Mouse (Mus musculus): ENCODE data around the gene Ccnt1. TPM values are rescaled to one million over a fixed set of nuclear protein-coding genes. Genes with fewer than 3 reads are reported as not detected.

The Ccnt1 gene
- polyA plus RNA-seq, 1 experiment from 2014 or later: 56.0 TPM

DNA sequence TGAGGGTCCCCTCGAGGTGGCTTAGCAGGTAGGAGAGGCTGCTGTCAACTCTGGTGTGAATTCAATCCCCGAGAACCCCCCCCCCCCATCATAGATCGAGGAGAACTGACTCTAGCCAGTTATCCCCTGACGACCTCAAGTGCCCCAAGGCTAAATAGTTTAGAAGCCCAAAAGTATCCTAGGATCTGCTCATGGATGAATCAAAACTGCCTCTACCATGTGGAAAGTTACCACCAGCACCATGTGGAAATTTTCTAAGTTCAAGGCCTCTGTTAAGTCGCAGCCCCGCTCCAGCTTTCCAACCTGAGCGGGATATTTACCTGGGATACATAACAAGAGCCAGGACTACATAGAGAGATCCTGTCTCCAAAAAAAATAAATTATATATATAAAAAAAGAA lies 1.5 kb downstream of the Ccnt1 start:
- DNase-seq (ENCODE audit: low spot score) (no peak), ATAC-seq (replicated peaks; ENCODE audit: low FRiP score) (no peak)
- Histone ChIP-seq H3K9me3 (ENCODE audit: control insufficient read depth, low read length) (no peaks in the 10 kb centered on the region), H3K4me2 (peak overlapping the region; percentile 75), H3K4me1 (replicated peaks; ENCODE audit: control insufficient read depth, insufficient read depth, low read length) (peaks cover 17% of the 10 kb centered on the region), H3K4me3 (ENCODE audit: low read depth, low read length) (peak overlapping the region; percentile 81), H3K27me3 (replicated peaks; ENCODE audit: control insufficient read depth, insufficient read depth, low read length) (no peaks in the 10 kb centered on the region), H3K36me3 (ENCODE audit: control insufficient read depth, insufficient read depth, low read length) (peaks cover 2% of the 10 kb centered on the region; the same call in 1 of the 2 replicates), H3K9ac (ENCODE audit: low read depth, low read length) (peak overlapping the region; percentile 90), H3K27ac (ENCODE audit: low read depth, low read length) (0 out of 2 replicates have a peak overlapping the region, but pooled peaks have one; percentile 94)
- WGBS: 64% methylated on average over 7 of the region's 7 CpGs

DNA sequence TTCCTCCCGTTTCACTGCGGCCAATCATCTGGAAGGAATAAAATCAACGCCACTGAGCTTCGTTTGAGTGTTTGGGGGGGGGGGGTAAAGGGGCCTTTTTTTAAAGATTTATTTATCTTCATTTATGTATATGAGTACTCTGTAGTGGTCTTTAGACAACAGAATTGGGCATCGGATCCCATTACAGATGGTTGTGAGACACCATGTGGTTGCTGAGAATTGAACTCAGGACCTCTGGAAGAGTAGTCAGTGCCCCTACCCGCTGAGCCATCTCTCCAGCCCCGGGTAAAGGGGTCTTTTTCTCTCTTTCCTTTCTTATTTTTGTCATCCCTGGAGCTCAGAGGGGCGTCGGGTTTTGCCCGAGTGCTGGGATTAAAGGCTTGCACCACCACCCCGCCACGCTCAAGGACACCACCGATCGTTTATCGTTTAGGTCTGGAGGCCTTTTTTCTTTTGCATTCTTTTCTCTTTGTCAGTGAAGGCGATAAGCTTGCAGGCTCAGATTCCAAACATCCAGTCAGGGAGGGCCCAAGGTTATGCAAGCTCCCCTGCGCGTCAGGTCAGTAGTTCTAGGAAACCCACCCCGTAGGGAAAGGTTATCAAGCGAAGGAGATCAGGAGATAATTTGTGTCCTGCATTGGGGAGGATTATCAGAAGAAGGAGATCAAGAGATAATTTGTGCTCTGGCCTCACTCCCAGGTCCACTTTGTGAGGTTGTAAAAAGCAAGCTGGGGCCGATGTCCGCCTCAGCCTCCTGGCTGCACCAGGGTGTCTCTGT lies 2.3 kb downstream of the Ccnt1 start:
- H3K9ac ChIP-seq (ENCODE audit: low read depth, low read length): peak overlapping the region; percentile 90
- H3K27me3 ChIP-seq (replicated peaks; ENCODE audit: control insufficient read depth, insufficient read depth, low read length): no peaks in the 10 kb centered on the region
- peak overlapping the region; percentile 81 for H3K4me3 ChIP-seq (ENCODE audit: low read depth, low read length)
- 6% methylated on average over 22 of the region's 22 CpGs for WGBS
- DNase-seq (ENCODE audit: low spot score) (no peak), ATAC-seq (replicated peaks; ENCODE audit: low FRiP score) (no peak)
- no peaks in the 10 kb centered on the region for H3K9me3 ChIP-seq (ENCODE audit: control insufficient read depth, low read length)
- H3K4me2 ChIP-seq: peak overlapping the region; percentile 75
- peak overlapping the region; percentile 94 for H3K27ac ChIP-seq (ENCODE audit: low read depth, low read length)
- peaks cover 17% of the 10 kb centered on the region for H3K4me1 ChIP-seq (replicated peaks; ENCODE audit: control insufficient read depth, insufficient read depth, low read length)
- peaks cover 4% of the 10 kb centered on the region; the same call in 1 of the 2 replicates for H3K36me3 ChIP-seq (ENCODE audit: control insufficient read depth, insufficient read depth, low read length)

DNA sequence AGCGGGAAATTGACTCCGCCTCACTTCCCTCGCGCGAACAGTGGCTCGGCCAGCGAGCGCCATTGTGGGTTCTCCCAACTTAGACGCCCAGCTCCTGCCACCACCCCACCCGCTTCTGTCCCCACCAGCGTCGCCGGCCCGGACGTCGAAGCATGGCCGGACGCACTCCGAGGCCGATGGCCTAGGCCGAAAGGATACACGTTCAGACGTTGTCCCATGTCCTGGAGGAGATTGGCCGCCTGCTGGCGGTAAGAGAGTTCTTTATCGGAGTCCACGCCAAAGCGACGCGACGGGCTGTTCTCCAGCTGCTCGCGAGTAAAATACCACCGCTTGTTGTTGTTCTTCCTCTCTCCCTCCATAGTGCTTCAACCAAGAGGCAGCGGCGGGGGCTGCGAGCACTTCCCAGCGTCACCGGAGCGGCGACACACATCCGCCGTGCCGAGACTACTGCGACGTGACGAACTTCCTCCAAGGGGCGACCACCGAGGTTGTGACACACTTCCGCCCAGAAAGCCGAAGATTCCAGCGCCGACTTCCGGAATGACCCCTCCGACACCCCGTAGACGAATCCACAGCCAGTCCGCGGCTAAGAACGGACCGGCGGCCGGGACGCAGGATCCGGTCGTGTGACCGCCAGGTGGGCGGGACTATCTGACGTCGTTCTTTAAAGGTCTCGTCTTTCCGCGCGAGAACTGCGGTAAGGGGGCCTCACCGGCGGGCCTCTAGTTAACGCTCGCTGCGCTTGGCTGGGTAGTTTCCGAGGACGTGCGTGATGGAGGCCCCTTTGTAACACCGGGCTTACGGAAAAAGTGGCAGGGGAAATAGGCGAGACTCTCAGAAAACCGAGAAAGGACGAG lies 3.2 kb downstream of the Ccnt1 start:
- Histone ChIP-seq H3K27ac (ENCODE audit: low read depth, low read length) (peak overlapping the region; percentile 97), H3K4me1 (replicated peaks; ENCODE audit: control insufficient read depth, insufficient read depth, low read length) (peaks cover 17% of the 10 kb centered on the region), H3K4me2 (peak overlapping the region; percentile 75), H3K27me3 (replicated peaks; ENCODE audit: control insufficient read depth, insufficient read depth, low read length) (no peaks in the 10 kb centered on the region), H3K36me3 (ENCODE audit: control insufficient read depth, insufficient read depth, low read length) (peaks cover 10% of the 10 kb centered on the region; the same call in 1 of the 2 replicates), H3K9me3 (ENCODE audit: control insufficient read depth, low read length) (no peaks in the 10 kb centered on the region), H3K9ac (ENCODE audit: low read depth, low read length) (peak overlapping the region; percentile 94), H3K4me3 (ENCODE audit: low read depth, low read length) (peak overlapping the region; percentile 92)
- peak; percentile 100 for DNase-seq (ENCODE audit: low spot score)
- peak; percentile 95 for ATAC-seq (replicated peaks; ENCODE audit: low FRiP score)
- under 1% methylated on average over 88 of the region's 88 CpGs for WGBS

- ATAC-seq (replicated peaks; ENCODE audit: low FRiP score): no peak
- WGBS: under 1% methylated on average over 15 of the region's 15 CpGs
Observed at GRCm38 (mm10) chr15:98566973-98567277, 3.8 kb downstream of the Ccnt1 start.

GRCm38 (mm10) chr15:98557186-98557585 lies 13.5 kb downstream of the Ccnt1 start:
- no peaks in the 10 kb centered on the region for H3K4me1 ChIP-seq (replicated peaks; ENCODE audit: control insufficient read depth, insufficient read depth, low read length)
- H3K27ac ChIP-seq (ENCODE audit: low read depth, low read length): no peak overlapping the region
- H3K27me3 ChIP-seq (replicated peaks; ENCODE audit: control insufficient read depth, insufficient read depth, low read length): no peaks in the 10 kb centered on the region
- H3K36me3 ChIP-seq (ENCODE audit: control insufficient read depth, insufficient read depth, low read length): peaks cover 35% of the 10 kb centered on the region
- no peaks in the 10 kb centered on the region for H3K9me3 ChIP-seq (ENCODE audit: control insufficient read depth, low read length)
- DNase-seq (ENCODE audit: low spot score) (no peak), ATAC-seq (replicated peaks; ENCODE audit: low FRiP score) (no peak)
- H3K4me2 ChIP-seq: no peak overlapping the region
- no peak overlapping the region for H3K4me3 ChIP-seq (ENCODE audit: low read depth, low read length)
- no peak overlapping the region for H3K9ac ChIP-seq (ENCODE audit: low read depth, low read length)
- 84% methylated on average over 5 of the region's 5 CpGs for WGBS

More at GRCm38 (mm10) chr15:98566973-98567277, 3.8 kb downstream of the Ccnt1 start:
- Histone ChIP-seq H3K9ac (ENCODE audit: low read depth, low read length) (peak overlapping the region; percentile 94), H3K4me1 (replicated peaks; ENCODE audit: control insufficient read depth, insufficient read depth, low read length) (peaks cover 17% of the 10 kb centered on the region), H3K27me3 (replicated peaks; ENCODE audit: control insufficient read depth, insufficient read depth, low read length) (no peaks in the 10 kb centered on the region), H3K9me3 (ENCODE audit: control insufficient read depth, low read length) (no peaks in the 10 kb centered on the region), H3K4me2 (peak overlapping the region; percentile 72), H3K36me3 (ENCODE audit: control insufficient read depth, insufficient read depth, low read length) (peaks cover 11% of the 10 kb centered on the region; the same call in 1 of the 2 replicates), H3K4me3 (ENCODE audit: low read depth, low read length) (peak overlapping the region; percentile 92), H3K27ac (ENCODE audit: low read depth, low read length) (peak overlapping the region; percentile 97)
- no peak for DNase-seq (ENCODE audit: low spot score)

- H3K4me3 ChIP-seq (ENCODE audit: low read depth, low read length): no peak overlapping the region
- peaks cover 37% of the 10 kb centered on the region for H3K36me3 ChIP-seq (ENCODE audit: control insufficient read depth, insufficient read depth, low read length)
- H3K9ac ChIP-seq (ENCODE audit: low read depth, low read length): no peak overlapping the region
- no peaks in the 10 kb centered on the region for H3K27me3 ChIP-seq (replicated peaks; ENCODE audit: control insufficient read depth, insufficient read depth, low read length)
- H3K27ac ChIP-seq (ENCODE audit: low read depth, low read length): no peak overlapping the region
- H3K9me3 ChIP-seq (ENCODE audit: control insufficient read depth, low read length): no peaks in the 10 kb centered on the region
- 94% methylated on average over 4 of the region's 4 CpGs for WGBS
- DNase-seq (ENCODE audit: low spot score): no peak
- ATAC-seq (replicated peaks; ENCODE audit: low FRiP score): no peak
- no peak overlapping the region for H3K4me2 ChIP-seq
- no peaks in the 10 kb centered on the region for H3K4me1 ChIP-seq (replicated peaks; ENCODE audit: control insufficient read depth, insufficient read depth, low read length)
Observed at GRCm38 (mm10) chr15:98555881-98556280, 14.8 kb downstream of the Ccnt1 start.

- no peak overlapping the region for H3K4me3 ChIP-seq (ENCODE audit: low read depth, low read length)
- no peak for ATAC-seq (replicated peaks; ENCODE audit: low FRiP score)
- H3K36me3 ChIP-seq (ENCODE audit: control insufficient read depth, insufficient read depth, low read length): peaks cover 41% of the 10 kb centered on the region
- H3K27me3 ChIP-seq (replicated peaks; ENCODE audit: control insufficient read depth, insufficient read depth, low read length): no peaks in the 10 kb centered on the region
- H3K9ac ChIP-seq (ENCODE audit: low read depth, low read length): no peak overlapping the region
- no peak overlapping the region for H3K27ac ChIP-seq (ENCODE audit: low read depth, low read length)
- no peaks in the 10 kb centered on the region for H3K9me3 ChIP-seq (ENCODE audit: control insufficient read depth, low read length)
- no peak overlapping the region for H3K4me2 ChIP-seq
- H3K4me1 ChIP-seq (replicated peaks; ENCODE audit: control insufficient read depth, insufficient read depth, low read length): no peaks in the 10 kb centered on the region
- 87% methylated on average over 2 of the region's 2 CpGs for WGBS
- no peak for DNase-seq (ENCODE audit: low spot score)
Observed at GRCm38 (mm10) chr15:98552758-98553157, 18.0 kb downstream of the Ccnt1 start.

DNA sequence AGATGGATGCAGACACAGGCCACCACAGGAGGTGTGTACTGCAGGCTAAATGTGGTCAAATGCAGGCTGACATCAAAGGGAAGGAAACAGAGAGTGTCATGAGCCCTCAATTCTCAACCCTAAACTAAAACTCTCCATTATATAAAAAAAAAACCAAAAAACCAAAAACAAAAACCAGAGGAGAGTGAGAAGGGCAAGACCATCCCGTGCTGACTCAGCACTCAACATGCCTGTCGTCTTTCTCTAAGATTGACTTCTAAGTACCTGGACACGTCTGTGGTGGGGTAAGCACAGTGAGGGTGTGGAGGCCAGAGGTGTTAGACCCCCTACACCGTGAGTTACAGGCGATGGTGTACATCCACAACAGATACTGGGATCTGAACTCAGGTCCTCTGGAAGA lies 23.9 kb downstream of the Ccnt1 start:
- no peaks in the 10 kb centered on the region for H3K27me3 ChIP-seq (replicated peaks; ENCODE audit: control insufficient read depth, insufficient read depth, low read length)

More for the DNA sequence above, 23.9 kb downstream of the Ccnt1 start:
- no peak overlapping the region for H3K4me2 ChIP-seq
- WGBS: 90% methylated on average over 5 of the region's 5 CpGs
- H3K36me3 ChIP-seq (ENCODE audit: control insufficient read depth, insufficient read depth, low read length): peaks cover 50% of the 10 kb centered on the region
- no peak overlapping the region for H3K27ac ChIP-seq (ENCODE audit: low read depth, low read length)
- ATAC-seq (replicated peaks; ENCODE audit: low FRiP score): no peak
- H3K9me3 ChIP-seq (ENCODE audit: control insufficient read depth, low read length): no peaks in the 10 kb centered on the region
- no peak overlapping the region for H3K9ac ChIP-seq (ENCODE audit: low read depth, low read length)
- H3K4me3 ChIP-seq (ENCODE audit: low read depth, low read length): no peak overlapping the region
- no peak for DNase-seq (ENCODE audit: low spot score)
- H3K4me1 ChIP-seq (replicated peaks; ENCODE audit: control insufficient read depth, insufficient read depth, low read length): 0 out of 2 replicates have a peak, but pooled peaks cover 2% of the 10 kb centered on the region
